Mouse (Mus musculus) gastrocnemius, postnatal 4 days (tissue): Measurements from ENCODE around the gene Znhit3. TPM values are rescaled to one million over a fixed set of nuclear protein-coding genes. Genes with fewer than 3 reads are reported as not detected.
A peak's percentile ranks its signal among the peaks of the same experiment; 100 is the strongest.

ENCODE experiments used
- DNase-seq, 2 experiments: peaks; one replicate each; pipeline ENCODE4 v3.0.0; 2021 to 2022; ENCODE audit warnings: low spot score in 2 of 2, mixed read lengths in 2 of 2
- long read RNA-seq, 2 experiments: library from polyadenylated mRNA; stranded (forward); transcript quantifications; one replicate each; pipeline ENCODE4 v2.0.0; 2021
- total RNA-seq, 2 experiments: library from RNA; stranded (reverse); gene quantifications; 2 replicates each; pipeline ENCODE4 v1.2.3; 2021

The Znhit3 gene
- 10 to 100 TPM; 12.2 to 14.7 TPM for total RNA-seq
- long read RNA-seq, experiment 1, transcript Znhit3-201 (5 exons, 998 nt), result major isoform, 25 of 26 reads
- long read RNA-seq, experiment 1, partial matches to known transcripts, result 1 of 26 reads
- long read RNA-seq, experiment 1, other reads (novel, unspliced or antisense), result 0 of 26 reads
- long read RNA-seq, experiment 2, transcript Znhit3-201 (5 exons, 998 nt), result major isoform, 13 of 15 reads
- long read RNA-seq, experiment 2, partial matches to known transcripts, result 0 of 15 reads
- long read RNA-seq, experiment 2, other reads (novel, unspliced or antisense), result 2 of 15 reads

DNA sequence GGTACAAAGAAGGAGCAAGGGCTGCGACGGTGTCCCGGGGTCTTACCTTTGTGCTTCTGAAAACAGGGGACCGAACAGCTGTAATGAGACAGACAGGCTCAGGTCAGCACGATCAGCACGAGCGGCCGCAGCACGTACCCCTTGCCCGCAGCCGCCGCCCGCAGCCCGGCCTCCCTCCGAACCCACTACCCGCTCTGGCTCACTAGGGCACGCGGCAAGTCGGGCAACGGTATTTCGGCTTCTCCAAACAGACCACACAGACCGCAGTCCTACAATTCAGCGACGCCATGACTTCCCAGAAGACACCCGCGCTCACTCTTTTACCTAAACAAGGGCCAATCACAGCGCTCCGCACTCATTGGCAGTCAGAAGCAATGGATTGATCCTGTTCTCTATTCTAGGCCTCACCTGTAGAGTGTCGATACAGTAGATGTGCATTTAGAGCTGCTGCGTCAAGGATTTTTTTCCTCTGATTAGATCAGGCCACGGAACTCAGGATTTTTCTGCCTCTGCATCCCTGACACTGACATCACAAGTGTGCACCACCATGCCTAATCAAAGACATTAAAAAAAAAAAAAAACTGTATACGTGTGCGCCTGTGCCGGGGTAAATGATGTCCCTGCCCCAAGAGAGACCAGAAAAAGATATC lies at the start of gene Znhit3:
TSS of gene Znhit3 (minus strand) at position 314 of the 650 bp plus-strand sequence.
- DNase-seq, result peak; percentile 41 to 77

DNA sequence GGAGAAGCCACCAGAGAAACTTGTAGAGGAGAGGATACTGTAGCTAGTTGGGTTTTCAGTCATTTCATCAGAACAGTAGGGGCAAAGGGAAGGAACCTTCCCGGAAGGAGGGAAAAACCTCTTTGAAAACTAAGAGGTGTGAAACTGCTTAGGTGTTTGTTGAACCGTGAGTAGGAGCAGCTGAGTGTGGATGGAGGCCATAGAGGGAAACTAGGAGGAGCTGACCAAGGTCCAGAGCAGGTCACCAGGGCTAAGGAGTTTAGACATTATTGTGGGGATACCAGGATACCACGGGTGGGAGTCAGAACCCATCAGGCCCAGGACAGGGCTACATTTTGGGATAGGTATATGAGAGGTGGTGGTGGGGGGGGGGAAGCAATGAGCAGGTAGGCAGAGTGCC lies 47.4 kb upstream of the Znhit3 start:
- DNase-seq, result no peak

DNA sequence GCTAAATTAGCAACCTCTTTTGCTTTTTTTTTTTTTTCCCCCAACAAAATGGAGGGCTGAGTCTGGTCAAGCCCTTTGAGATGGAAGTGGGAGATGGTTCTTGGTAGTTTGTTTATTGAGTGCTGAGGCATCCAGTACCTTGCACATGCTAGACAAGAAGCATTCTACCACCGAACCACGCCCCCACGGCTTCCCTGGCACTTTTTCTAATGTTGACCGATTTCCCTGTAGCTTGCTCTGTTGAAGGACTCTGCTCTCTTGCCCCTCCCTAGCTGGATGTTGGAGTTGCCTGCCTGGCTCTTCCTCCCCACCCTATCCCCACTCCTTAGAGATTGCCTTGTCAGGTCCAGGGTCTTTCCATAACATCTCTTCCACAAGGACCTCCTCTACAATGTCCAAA lies 46.4 kb upstream of the Znhit3 start:
- DNase-seq, result no peak

DNA sequence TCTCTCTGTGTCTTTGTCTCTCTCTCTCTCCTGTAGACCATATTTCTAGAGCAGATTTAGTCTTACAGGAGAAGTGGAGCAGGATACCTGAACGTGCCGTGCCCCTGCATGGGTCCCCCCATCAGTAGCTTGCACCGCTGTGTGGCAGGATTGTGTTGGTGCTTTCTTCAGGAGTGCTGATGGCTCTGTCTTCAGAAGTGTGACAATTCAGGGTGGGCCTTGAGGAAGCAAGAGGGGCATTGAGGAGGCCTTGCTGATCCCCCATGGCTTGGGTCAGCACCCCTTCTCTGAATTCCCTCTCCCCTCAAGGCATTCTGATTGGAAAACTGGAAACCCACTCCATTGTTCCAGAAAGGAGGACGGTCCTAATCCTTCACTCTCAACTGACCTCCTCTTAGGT lies 45.4 kb upstream of the Znhit3 start:
- no peak for DNase-seq

DNA sequence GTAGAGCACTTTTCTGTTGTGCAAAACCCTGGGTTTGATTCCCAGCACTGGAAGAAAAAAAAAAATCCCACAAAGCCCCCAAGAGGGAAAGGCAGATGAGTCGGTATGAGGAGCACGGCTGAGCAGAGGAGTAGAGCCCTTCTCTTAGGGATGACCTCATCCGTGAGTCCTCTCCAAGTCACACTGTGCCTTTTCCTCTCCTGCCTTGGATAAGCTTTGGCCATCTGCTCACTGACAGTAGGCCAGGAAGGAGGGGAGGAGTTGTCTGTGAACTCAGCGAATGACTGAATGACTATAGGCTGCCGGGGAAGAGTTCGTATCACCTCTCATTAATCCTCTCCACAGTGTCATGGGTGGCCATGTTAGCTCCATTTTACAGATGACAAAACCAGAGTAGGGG lies 44.6 kb upstream of the Znhit3 start:
- no peak for DNase-seq

DNA sequence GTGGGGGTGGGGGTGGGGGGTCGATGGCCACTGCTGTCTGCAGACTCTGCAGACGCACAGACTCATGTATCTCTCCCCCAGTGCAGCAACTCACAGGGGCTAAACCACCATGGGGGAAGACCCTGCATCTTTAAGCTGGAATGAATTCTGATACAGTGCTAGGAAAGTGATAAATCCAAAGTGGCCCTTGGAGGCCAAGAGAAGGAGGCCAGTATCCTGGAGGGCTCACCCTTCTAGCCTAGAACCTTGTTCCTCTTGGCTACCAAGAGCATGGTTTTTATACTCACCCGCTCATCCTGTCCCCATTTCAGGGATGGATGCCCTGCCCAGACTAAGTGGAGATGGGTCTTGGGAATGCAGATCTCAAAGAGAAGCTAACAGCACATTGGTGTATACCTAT lies 44.1 kb upstream of the Znhit3 start:
- DNase-seq, result no peak

DNA sequence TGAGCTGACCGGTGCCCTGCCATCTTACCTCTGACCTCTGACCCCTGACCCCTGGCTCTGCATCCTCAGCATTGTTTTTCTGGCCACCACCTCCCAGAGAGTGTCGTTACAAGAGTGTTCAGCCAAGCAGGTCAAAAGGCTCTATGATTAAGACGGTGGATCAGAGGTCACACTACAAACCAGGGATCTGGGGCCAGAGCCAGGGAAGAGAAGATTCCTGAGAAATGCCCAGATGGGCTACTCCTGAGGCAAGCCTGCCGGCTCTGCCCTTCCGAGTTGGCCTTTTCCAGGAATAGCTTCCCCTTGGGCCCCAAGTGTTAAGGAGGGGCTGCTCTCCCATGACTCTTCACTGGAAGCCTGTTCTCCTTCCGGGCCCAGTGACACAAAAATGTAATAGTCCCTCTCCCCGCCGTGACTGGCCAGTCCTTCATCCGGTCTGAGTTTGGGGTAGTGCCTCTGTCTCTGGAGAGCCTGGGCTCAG lies 43.6 kb upstream of the Znhit3 start:
- no peak for DNase-seq

DNA sequence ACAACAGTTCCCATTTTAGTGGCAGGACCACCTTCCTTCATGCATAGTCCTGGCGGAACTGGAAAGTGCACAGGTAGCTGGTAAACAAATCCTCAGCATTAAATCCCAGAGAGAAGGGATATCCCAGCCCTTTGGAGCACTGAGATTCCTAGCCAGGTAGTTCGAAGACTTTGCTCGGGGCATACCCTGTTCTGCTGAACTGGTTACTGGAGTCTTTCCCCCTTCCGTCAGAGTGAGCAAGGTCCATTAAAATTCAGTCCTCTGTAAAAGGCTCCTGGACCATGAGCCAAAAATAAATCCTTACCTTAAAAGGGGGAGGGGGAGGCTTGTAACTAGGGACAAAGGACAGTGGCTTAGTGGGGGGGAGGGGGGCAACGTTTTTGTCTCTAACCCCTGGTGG lies 43.0 kb upstream of the Znhit3 start:
- no peak for DNase-seq

DNA sequence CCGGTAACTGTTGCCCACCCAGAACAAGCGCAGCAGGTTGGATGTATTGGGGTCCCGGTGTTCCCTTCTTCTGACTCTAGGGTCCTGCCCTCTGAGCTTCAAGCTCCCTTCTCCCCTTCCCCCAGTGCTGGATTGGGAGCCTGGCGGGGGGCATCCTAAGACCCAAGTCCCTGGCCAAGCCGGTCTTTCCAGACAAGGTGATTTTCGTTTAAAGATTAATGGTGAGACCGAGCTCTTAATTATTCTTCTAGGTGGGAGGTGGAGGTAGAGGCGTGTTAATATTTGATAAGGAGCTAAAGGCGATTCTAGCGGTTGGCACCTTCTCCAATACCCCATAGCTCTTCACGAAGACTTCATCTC lies 42.1 kb upstream of the Znhit3 start:
- DNase-seq, result no peak

DNA sequence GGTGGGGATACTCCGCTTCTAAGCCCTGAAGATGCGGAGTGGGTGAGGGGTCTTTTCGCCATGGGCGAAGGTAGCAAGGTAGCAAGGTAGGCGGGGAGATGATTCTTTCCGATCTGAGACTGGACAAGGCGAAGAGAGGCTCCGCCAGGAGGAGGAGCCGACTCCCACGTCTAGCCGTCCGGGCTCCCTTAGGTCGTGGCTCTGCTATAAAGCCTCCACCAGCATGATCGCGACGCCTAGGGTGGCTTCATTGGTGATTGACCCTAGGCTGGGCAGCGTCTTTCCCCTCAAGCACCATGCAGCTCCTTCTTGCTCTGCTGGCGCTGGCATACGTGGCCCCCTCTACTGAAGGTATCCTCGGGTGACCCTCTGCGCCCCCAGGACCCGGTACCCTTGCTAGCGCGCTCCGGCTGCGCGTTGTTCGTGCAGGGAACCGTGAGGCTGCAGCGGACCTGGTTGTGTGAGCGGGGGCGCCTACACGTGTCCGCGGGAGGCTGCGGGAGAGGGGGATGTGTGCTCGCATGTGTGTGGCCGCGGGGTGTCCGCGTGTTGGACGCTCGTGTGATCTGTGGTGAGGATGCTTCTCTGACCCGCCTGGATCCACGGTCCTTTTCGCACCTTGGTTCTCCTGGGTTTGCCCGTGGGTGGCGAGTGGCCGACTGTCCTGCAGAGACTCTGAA lies 41.6 kb upstream of the Znhit3 start, which contains the start of gene Car4:
TSS of gene Car4 (plus strand) at position 196 of the 680 bp plus-strand sequence.
- DNase-seq, result no peak

DNA sequence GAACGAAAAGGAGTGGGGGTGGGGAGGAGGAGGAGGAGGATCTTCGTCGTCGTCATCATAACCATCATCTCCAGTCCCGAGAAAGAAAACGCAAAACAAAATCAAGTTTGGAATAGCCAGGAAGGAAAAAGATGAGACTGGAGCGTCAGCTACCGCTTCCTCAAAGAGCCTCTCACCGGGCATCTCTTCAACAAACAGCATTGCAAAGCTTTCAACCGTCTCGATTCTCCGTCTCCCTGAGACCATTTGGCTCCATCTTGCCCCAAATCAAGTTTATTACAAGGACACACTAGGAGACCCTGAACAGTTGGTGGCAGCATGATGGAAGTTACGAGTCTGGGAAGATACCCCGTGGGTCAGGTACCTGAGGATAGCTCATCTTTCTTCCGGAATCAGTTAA lies 41.0 kb upstream of the Znhit3 start:
- no peak for DNase-seq

DNA sequence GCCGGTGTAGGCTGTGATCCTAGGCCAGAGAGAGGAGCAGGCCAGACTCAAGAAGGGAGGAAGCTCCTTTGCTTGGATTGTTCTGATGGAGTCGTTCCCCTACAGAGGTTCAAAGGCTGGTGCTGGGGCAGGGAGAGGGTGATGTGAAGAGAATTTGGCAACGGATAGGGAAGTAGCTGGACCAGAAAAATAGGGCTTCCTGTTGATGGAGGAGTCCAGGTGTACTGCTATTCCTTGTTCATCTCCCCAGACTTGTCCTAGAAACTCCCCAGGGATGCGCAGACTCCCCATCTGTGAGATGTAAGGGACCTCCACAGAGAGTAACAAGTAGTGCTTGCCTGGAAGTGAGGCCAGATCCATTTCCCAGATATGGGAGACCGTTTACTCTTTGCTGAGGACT lies 40.2 kb upstream of the Znhit3 start:
- DNase-seq, result no peak

DNA sequence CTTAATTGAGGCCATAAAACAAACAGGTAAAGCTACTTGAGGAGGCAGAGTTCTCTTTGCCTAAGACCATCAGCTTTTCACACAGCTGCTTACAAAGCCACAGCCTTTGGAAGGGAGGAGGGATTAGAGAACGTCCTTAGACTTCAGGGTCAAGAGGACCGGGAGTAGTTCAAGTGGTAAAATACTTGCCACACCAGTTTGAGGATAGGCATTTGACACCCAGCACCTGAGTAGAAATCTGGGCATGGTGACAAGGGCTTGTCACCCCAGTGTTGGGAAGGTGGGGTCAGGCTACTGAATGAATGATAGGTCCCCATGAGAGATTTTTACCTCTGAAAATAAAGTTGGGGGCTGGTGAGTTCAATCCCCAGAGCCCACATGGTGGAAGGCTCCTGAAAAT lies 36.4 kb upstream of the Znhit3 start:
- DNase-seq, result no peak

DNA sequence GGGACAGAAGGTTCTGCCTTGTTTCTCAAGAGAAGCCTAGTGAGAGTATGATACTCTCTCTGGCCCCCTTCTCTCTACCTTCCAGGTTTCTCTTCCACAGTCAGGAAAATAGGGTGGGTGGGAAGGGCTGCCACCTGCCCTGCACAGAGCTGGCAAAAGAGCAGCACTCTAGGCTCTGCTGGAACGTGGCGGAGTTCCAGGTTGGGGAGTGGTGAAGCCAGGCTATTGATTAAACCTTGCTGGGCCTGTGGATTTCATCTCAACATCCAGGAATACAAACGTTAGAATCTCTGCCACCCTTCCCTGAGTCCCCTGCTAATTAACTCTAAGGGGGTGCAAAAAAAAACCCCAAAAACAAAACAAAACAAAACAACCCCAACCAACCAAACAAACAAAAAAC lies 32.4 kb upstream of the Znhit3 start:
- no peak for DNase-seq

DNA sequence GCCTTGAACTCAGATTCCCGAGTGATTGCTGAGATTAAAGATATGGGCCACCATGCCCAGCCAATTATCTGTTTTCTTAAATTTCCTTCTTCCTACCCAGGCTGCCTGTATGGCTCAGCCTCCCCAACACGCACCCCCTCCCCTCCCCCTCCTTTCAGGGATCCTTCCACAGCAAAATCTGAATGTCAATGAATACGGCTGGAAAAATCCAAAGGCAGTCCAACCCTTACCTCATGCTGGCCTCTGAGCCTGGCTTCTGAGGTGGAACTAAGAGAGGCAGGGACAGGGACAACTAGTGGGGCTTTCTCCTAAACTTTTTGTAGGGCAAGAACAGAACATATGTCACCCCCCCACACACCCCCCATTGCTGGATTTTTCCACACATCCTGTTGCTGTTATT lies 31.9 kb upstream of the Znhit3 start:
- DNase-seq, result no peak

DNA sequence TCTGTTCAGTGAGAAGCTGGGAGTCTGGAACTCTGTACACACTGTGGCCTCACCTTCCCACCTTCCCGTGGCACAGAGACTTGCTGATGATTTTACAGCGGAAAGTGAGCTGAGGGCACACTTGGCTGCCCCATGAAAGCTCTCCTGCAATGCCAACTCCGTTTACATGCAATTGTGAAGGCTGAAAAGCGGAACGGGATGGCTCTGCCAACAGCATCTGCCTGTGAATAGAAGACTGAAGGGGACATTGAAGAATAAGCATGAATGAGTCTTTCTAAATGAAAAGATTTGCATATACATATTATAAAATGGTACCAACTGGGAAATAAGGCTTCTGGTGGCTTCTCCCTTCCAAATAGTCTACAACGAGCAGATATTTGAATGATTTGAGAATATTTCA lies 31.0 kb upstream of the Znhit3 start:
- DNase-seq, result no peak

DNA sequence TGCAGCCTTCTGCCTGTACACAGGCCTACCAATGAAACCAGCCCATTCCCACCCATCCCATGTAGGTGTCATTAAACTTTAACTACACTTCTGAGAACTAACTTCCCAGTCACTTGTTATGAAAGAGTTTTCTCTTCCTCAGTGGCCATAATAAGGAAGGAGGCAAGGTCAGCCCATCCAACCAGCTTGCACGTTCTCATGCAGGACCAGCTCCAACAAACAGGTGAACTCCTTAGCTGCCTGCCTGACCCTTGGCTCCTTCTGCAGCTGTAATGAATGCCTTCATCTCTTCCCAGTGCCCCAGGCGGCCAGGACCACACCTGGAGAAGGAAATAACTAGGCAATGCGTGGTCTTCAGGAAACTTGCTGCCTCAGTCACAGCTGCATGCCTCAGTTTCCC lies 29.7 kb upstream of the Znhit3 start:
- no peak for DNase-seq

DNA sequence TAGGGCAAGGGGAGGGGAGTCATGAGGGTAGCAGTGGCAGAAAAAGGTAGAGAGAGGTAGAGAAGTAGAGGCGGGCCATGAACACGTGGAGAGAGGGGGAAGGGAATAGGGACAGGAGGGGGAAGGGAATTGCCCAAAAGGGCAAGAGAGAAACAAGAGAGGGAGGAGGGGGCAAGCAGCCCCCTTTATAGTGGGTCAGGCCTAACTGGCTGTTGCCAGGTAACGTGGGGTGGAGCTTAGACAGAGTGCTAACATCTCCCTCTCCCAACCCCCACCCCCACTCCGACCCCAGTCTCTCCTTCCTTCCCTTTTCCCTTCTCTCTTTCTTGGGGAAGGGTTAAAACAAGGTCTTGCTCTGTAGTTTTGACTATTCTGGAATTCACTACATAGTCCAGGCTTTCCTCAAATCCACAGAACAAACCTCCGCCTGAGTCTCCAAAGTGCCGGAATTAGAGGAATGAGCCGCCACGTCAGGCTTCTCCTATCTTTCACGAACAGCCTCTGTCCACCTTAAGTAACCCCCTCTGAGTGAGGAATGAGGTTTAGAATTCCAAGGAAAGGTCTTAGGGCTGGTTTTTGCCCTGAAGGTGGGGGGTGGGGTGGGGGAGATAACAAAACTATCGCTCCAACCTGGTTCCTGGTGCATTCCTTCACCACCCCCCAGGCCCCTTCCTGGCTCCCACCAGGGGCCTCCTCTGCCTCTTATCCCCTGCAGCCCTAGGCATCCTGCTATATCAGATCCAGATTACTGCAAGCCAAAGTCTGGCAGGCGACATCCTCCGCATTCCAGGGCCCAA lies 28.7 kb upstream of the Znhit3 start:
- DNase-seq, result no peak

DNA sequence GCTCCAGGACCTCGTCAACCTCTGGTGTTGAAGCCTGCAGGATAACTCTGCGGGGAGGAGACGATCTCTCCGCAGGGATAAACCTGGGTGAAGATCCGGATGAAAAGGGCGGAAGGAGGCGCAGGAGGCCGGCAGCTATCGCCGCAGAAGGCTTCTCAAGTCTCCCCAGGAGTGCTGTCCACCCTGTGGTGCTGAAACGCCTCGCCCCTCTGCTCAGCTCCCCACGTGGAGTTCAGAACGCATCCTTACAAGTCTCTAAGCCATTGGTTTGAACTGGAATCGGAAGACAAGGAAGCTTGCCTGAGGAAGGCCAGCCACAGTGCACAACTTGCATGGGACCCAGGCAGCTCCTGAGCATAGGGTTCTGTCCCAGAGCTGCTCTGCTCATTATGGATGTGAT lies 27.8 kb upstream of the Znhit3 start:
- peak; percentile 49 to 70 for DNase-seq

DNA sequence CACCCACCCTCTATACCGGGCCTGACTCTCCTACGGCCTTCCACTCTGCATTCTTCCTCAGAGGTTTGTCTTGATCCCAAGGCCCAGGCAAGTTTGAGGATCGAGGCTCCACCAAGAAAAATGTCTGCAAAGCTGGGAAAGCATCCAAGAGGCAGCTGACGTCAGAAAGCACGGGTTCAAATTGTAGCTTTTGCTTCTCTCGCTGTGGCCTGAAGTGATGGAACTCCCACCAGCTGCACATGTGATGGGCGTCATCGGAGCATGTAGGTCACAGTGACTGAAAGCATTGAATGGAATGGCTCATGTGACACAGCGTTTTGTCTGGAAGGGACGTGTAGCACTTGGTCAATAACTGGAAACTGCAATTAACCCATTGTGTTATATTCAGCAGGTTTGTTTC lies 24.0 kb upstream of the Znhit3 start:
- no peak for DNase-seq

DNA sequence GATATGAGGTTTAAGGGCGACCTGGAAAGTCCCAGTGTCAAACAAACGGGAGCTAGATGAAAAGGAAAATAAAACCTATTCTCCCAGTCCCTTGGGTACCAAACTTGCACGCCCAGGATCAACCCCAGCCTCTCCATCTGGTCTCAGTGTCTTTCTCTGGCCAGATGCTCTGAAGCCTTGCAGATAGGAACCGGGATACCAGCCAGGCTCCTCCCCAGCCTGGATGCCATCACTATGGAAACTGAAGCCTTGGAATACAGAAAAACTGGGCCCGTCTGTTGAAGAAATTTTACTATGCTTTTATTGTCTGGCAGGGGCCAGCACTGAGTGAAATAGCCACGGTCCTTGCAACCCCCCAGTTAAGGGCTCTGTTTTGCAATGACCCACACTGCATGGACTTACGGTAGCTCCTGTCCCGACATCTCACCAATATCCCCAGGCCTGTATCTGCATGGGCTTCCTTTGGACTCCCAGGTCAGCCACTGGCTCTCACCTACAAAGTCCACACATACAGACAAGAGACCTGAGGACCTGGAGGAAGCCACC lies 23.4 kb upstream of the Znhit3 start:
- no peak for DNase-seq
